Mouse (Mus musculus) neural tube, embryonic 12.5 days (tissue): ENCODE results near the gene Csf3. TPM values are rescaled to one million over a fixed set of nuclear protein-coding genes. Genes with fewer than 3 reads are reported as not detected.
"Not testable (repeated sequence)": the region's sequence is repeated elsewhere in the genome, so short reads cannot be mapped to it uniquely, and the experiment has no call there.

Experiments
- ATAC-seq: fragments of 200-750 bp; cut with Nextera tagmentation; 2 replicates; pipeline ENCODE4 v1.8.0; 2017; ENCODE audit warnings: low read depth, mild to moderate bottlenecking, moderate TSS enrichment, moderate library complexity; ENCODE audit not compliant: low FRiP score
- H3K27ac ChIP-seq: fragments of 300-500 bp; sonication (generic); 2 replicates; pipeline ENCODE4 v1.5.1; 2016
- H3K27me3 ChIP-seq: fragments of 300-500 bp; sonication (generic); replicated peaks from 2 replicates; pipeline ENCODE4 v1.6.1; 2016; ENCODE audit warnings: mild to moderate bottlenecking
- H3K36me3 ChIP-seq: fragments of 300-500 bp; sonication (generic); 2 replicates; pipeline ENCODE4 v1.6.1; 2016; ENCODE audit warnings: mild to moderate bottlenecking
- H3K4me1 ChIP-seq: fragments of 300-500 bp; sonication (generic); 2 replicates; pipeline ENCODE4 v1.6.1; 2016
- H3K4me2 ChIP-seq: fragments of 300-500 bp; sonication (generic); replicated peaks from 2 replicates; pipeline ENCODE4 v1.6.1; 2016; ENCODE audit warnings: mild to moderate bottlenecking
- H3K4me3 ChIP-seq: fragments of 300-500 bp; sonication (generic); 2 replicates; pipeline ENCODE4 v1.5.1; 2016
- H3K9ac ChIP-seq: fragments of 300-500 bp; sonication (generic); 2 replicates; pipeline ENCODE4 v1.6.1; 2016; ENCODE audit warnings: mild to moderate bottlenecking
- H3K9me3 ChIP-seq: fragments of 300-500 bp; sonication (generic); 2 replicates; pipeline ENCODE4 v1.6.1; 2016; ENCODE audit warnings: mild to moderate bottlenecking
- WGBS: fragments of 180-500 bp; shearing (Covaris S2); methylation state at CpG from one replicate; pipeline ENCODE4 v1.1.7; 2016; 5-methylcytosine and 5-hydroxymethylcytosine counted together
- polyA plus RNA-seq: library from polyadenylated mRNA; unstranded; fragments of >200 nt; fragmentation: Nextera tagmentation; extraction: Ambion mirVana; gene quantifications from 2 replicates; pipeline ENCODE4 v1.2.1, GENCODE M21; 2016

The Csf3 gene
- polyA plus RNA-seq, 1 experiment from 2014 or later: not detected

- ATAC-seq: no peak
- H3K27ac ChIP-seq: no peak overlapping the region
- H3K4me3 ChIP-seq: no peak overlapping the region
- no peak overlapping the region for H3K9ac ChIP-seq
- H3K36me3 ChIP-seq: peaks cover 34% of the 10 kb centered on the region
- H3K27me3 ChIP-seq: no peaks in the 10 kb centered on the region
- no peaks in the 10 kb centered on the region for H3K9me3 ChIP-seq
- no peaks in the 10 kb centered on the region for H3K4me1 ChIP-seq
- no peak overlapping the region for H3K4me2 ChIP-seq
- WGBS: 47% methylated on average over 4 of the region's 4 CpGs
Measured at GRCm38 (mm10) chr11:98699911-98700310, 1.2 kb upstream of the Csf3 start.

GRCm38 (mm10) chr11:98702323-98702722, 1.3 kb downstream of the Csf3 start:
- Histone ChIP-seq H3K36me3 (peaks cover 37% of the 10 kb centered on the region), H3K4me3 (no peak overlapping the region), H3K4me2 (no peak overlapping the region), H3K9me3 (no peaks in the 10 kb centered on the region), H3K4me1 (no peaks in the 10 kb centered on the region), H3K27ac (no peak overlapping the region), H3K27me3 (no peaks in the 10 kb centered on the region), H3K9ac (no peak overlapping the region)
- no peak for ATAC-seq
- 69% methylated on average over 5 of the region's 5 CpGs for WGBS

- Histone ChIP-seq H3K9me3 (no peaks in the 10 kb centered on the region), H3K4me1 (no peaks in the 10 kb centered on the region), H3K4me2 (no peak overlapping the region), H3K36me3 (peaks cover 62% of the 10 kb centered on the region), H3K27ac (no peak overlapping the region), H3K27me3 (no peaks in the 10 kb centered on the region), H3K4me3 (no peak overlapping the region), H3K9ac (no peak overlapping the region)
- 88% methylated on average over 10 of the region's 10 CpGs for WGBS
- no peak for ATAC-seq
Measured at GRCm38 (mm10) chr11:98705021-98705420, 4.0 kb downstream of the Csf3 start.

- H3K4me2 ChIP-seq: no peak overlapping the region
- no peaks in the 10 kb centered on the region for H3K27me3 ChIP-seq
- H3K4me1 ChIP-seq: no peaks in the 10 kb centered on the region
- H3K4me3 ChIP-seq: no peak overlapping the region
- peaks cover 79% of the 10 kb centered on the region for H3K36me3 ChIP-seq
- no peak overlapping the region for H3K9ac ChIP-seq
- ATAC-seq: no peak
- no peak overlapping the region for H3K27ac ChIP-seq
- H3K9me3 ChIP-seq: no peaks in the 10 kb centered on the region
- WGBS: 89% methylated on average over 22 of the region's 22 CpGs
Measured at GRCm38 (mm10) chr11:98707401-98708281, 6.6 kb downstream of the Csf3 start.

- no peaks in the 10 kb centered on the region for H3K9me3 ChIP-seq
- H3K27ac ChIP-seq: no peak overlapping the region
- H3K36me3 ChIP-seq: peaks cover 87% of the 10 kb centered on the region
- H3K9ac ChIP-seq: no peak overlapping the region
- 90% methylated on average over 19 of the region's 19 CpGs for WGBS
- no peaks in the 10 kb centered on the region for H3K27me3 ChIP-seq
- no peaks in the 10 kb centered on the region for H3K4me1 ChIP-seq
- ATAC-seq: no peak
- H3K4me3 ChIP-seq: no peak overlapping the region
- H3K4me2 ChIP-seq: no peak overlapping the region
Measured at GRCm38 (mm10) chr11:98708282-98708956, 7.4 kb downstream of the Csf3 start.

- H3K27ac ChIP-seq: no peak overlapping the region
- no peaks in the 10 kb centered on the region for H3K9me3 ChIP-seq
- no peak overlapping the region for H3K9ac ChIP-seq
- H3K27me3 ChIP-seq: no peaks in the 10 kb centered on the region
- H3K4me3 ChIP-seq: no peak overlapping the region
- no peaks in the 10 kb centered on the region for H3K4me1 ChIP-seq
- no peak overlapping the region for H3K4me2 ChIP-seq
- 88% methylated on average over 26 of the region's 26 CpGs for WGBS
- no peak for ATAC-seq
- peaks cover 90% of the 10 kb centered on the region for H3K36me3 ChIP-seq
Measured at GRCm38 (mm10) chr11:98709001-98709741, 8.1 kb downstream of the Csf3 start.

GRCm38 (mm10) chr11:98710416-98711045, 9.5 kb downstream of the Csf3 start:
- H3K4me2 ChIP-seq: no peak overlapping the region
- H3K27me3 ChIP-seq: no peaks in the 10 kb centered on the region
- no peak overlapping the region for H3K4me3 ChIP-seq
- ATAC-seq: 0 out of 2 replicates have a peak, but pooled peaks have one; percentile 17
- H3K9me3 ChIP-seq: no peaks in the 10 kb centered on the region
- H3K36me3 ChIP-seq: peaks cover 90% of the 10 kb centered on the region
- H3K27ac ChIP-seq: no peak overlapping the region
- H3K9ac ChIP-seq: no peak overlapping the region
- WGBS: 55% methylated on average over 12 of the region's 12 CpGs
- H3K4me1 ChIP-seq: no peaks in the 10 kb centered on the region

- peaks cover 90% of the 10 kb centered on the region for H3K36me3 ChIP-seq
- no peak for ATAC-seq
- H3K4me3 ChIP-seq: no peak overlapping the region
- no peaks in the 10 kb centered on the region for H3K9me3 ChIP-seq
- no peaks in the 10 kb centered on the region for H3K4me1 ChIP-seq
- H3K9ac ChIP-seq: no peak overlapping the region
- no peak overlapping the region for H3K27ac ChIP-seq
- H3K4me2 ChIP-seq: no peak overlapping the region
- 88% methylated on average over 4 of the region's 4 CpGs for WGBS
- H3K27me3 ChIP-seq: no peaks in the 10 kb centered on the region
Measured at GRCm38 (mm10) chr11:98711046-98711434, 10.0 kb downstream of the Csf3 start.

GRCm38 (mm10) chr11:98712009-98712408, 10.9 kb downstream of the Csf3 start:
- H3K9me3 ChIP-seq, H3K4me2 ChIP-seq, ATAC-seq, H3K4me1 ChIP-seq, H3K4me3 ChIP-seq, H3K27me3 ChIP-seq, H3K9ac ChIP-seq, H3K27ac ChIP-seq: not testable (repeated sequence)
- H3K36me3 ChIP-seq: peaks cover 90% of the 10 kb centered on the region
- WGBS: 88% methylated on average over 6 of the region's 6 CpGs

- Histone ChIP-seq H3K4me2 (no peak overlapping the region), H3K4me3 (no peak overlapping the region), H3K9ac (no peak overlapping the region), H3K27ac (no peak overlapping the region), H3K4me1 (no peaks in the 10 kb centered on the region; the same call in 1 of the 2 replicates), H3K27me3 (no peaks in the 10 kb centered on the region), H3K9me3 (no peaks in the 10 kb centered on the region), H3K36me3 (peaks cover 88% of the 10 kb centered on the region)
- no peak for ATAC-seq
- 91% methylated on average over 12 of the region's 12 CpGs for WGBS
Measured at GRCm38 (mm10) chr11:98713703-98714102, 12.6 kb downstream of the Csf3 start.

- Histone ChIP-seq H3K4me3 (no peak overlapping the region), H3K27ac (no peak overlapping the region), H3K27me3 (no peaks in the 10 kb centered on the region), H3K4me1 (no peaks in the 10 kb centered on the region; the same call in 1 of the 2 replicates), H3K9ac (no peak overlapping the region), H3K4me2 (no peak overlapping the region), H3K9me3 (no peaks in the 10 kb centered on the region), H3K36me3 (peaks cover 71% of the 10 kb centered on the region)
- 92% methylated on average over 9 of the region's 9 CpGs for WGBS
- ATAC-seq: no peak
Measured at GRCm38 (mm10) chr11:98715946-98716345, 14.9 kb downstream of the Csf3 start.

GRCm38 (mm10) chr11:98717904-98718303, 16.8 kb downstream of the Csf3 start:
- WGBS: 16% methylated on average over 13 of the region's 13 CpGs
- no peaks in the 10 kb centered on the region; the same call in 1 of the 2 replicates for H3K4me1 ChIP-seq
- no peak for ATAC-seq
- peaks cover 60% of the 10 kb centered on the region for H3K36me3 ChIP-seq
- no peaks in the 10 kb centered on the region for H3K9me3 ChIP-seq
- no peak overlapping the region for H3K9ac ChIP-seq
- H3K4me2 ChIP-seq: no peak overlapping the region
- no peak overlapping the region for H3K27ac ChIP-seq
- no peak overlapping the region for H3K4me3 ChIP-seq
- no peaks in the 10 kb centered on the region for H3K27me3 ChIP-seq
